Mouse (Mus musculus) lung, postnatal 0 days (tissue): ENCODE data around the gene Gnao1.

Experiments used
- CTCF ChIP-seq: IDR thresholded peaks from 2 replicates; pipeline ENCODE4 v1.5.1; 2016; ENCODE audit warnings: antibody characterized with exemption, mild to moderate bottlenecking
- EP300 ChIP-seq: IDR thresholded peaks from 2 replicates; pipeline ENCODE4 v1.6.1; 2016; ENCODE audit warnings: antibody characterized with exemption, mild to moderate bottlenecking, control low read depth

DNA sequence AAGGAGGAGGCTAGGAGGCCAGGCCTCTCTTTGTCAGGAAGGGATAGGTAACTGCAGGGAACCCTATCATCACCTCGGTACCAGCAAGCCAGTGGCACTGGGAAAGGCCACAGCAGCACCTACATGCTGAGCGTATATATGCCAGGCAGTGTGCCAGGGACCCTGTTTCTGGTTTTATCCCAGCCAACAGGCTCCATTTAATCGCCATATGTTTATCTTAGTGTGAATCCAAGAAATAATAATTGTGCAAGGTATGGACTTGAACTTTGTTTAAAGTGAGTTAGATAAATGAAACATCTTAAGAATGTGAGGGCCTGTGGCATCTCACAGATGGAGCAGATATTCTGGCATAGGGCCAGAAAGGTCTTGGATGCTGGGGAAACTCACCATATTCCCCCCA is 109.7 kb downstream of the Gnao1 start:
- TF ChIP-seq EP300 (no peak), CTCF (no peak)
